Mouse (Mus musculus): ENCODE measurements around the gene Mms19. TPM values are rescaled to one million over a fixed set of nuclear protein-coding genes. Genes with fewer than 3 reads are reported as not detected.
"Not testable (repeated sequence)": the region's sequence is repeated elsewhere in the genome, so short reads cannot be mapped to it uniquely, and the experiment has no call there.

The Mms19 gene
- total RNA-seq, 2 experiments from 2014 or later: 16.7 to 21.2 TPM

DNA sequence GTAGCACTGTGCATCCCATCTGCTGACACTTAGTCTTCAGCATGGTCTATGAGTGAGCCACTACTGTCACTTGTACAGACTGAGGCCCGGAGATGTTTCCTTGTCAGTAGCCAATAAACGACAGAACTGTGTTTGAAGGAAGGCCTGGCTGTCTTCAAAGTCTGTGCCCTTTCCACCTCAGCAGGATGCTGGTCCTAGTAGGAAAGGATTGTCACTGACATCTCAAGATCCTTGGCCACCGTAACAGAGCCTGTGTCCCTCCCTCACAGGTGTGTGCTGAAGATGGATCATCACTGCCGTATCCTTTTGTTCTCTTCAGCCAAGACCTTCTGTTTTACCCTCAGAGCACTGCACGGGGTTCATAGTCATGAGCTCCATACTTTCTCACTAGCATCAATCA is 42.4 kb downstream of the Mms19 start:
- no peak for DNase-seq
- intact Hi-C loops (cut with DNase I): no loop called here

- DNase-seq: no peak
- intact Hi-C loops (cut with DNase I): no loop called here
Observed at GRCm38 (mm10) chr19:41935921-41936320, 45.0 kb downstream of the Mms19 start.

GRCm38 (mm10) chr19:41934124-41934523 is 46.8 kb downstream of the Mms19 start:
- no peak for DNase-seq
- intact Hi-C loops (cut with DNase I): loop anchor here (5.0 kb wide), 1 partner anchor 37 kb away; the partner anchor contains the start of gene Rrp12

DNA sequence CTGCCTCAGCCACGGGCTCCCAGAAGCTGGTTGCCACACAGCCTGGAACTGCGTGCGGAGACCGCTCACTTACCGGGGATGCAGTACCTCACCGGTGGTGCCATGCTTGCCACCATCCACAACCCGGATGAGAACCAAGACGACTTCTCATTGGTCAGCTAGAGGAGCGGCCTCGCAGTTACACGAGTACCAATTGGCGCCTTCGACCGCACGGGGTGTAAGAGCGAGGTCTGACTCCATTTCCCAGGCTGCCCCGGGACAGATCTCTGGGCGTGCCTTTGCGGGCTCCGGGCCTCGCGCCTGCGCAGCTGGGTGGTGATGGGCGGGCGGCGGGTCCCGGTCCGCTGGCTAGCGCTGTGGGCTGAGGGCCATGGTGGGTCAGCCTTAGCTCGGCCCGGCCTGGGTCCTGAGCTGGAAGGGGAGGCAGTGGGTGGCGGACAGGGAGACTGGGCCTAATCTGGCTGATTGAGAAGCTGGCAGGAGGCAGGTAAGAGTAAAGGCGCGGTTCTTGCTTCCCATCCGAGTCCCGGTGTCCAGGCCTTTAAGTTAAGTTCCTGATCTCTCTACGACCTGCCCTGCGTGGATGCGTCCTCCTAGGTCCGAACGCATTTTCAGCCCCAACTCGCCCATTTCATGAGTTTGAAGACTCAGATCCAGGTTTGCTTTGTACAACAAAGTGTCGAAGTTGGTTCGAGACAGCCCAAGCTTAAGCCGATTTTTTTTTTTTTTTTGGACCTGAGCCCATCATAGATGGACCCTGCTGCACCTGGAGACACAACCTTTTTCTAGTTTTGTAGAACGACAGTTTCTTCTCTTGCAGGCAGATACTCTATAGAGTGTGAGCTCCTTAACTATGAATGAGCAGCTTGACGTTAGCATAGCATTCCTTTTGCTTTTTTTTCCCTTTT is 47.5 kb downstream of the Mms19 start, which contains the start of the genes Exosc1 and Zdhhc16:
Gene Exosc1, minus strand, starts transcription at position 245 of the 908 bp plus-strand sequence.
Gene Zdhhc16, plus strand, starts transcription at position 302 of the 908 bp plus-strand sequence.
- DNase-seq: peak; percentile 98
- intact Hi-C loops (cut with DNase I): loop anchor here (5.0 kb wide), 1 partner anchor 36 kb away; the partner anchor contains the start of gene Rrp12

DNA sequence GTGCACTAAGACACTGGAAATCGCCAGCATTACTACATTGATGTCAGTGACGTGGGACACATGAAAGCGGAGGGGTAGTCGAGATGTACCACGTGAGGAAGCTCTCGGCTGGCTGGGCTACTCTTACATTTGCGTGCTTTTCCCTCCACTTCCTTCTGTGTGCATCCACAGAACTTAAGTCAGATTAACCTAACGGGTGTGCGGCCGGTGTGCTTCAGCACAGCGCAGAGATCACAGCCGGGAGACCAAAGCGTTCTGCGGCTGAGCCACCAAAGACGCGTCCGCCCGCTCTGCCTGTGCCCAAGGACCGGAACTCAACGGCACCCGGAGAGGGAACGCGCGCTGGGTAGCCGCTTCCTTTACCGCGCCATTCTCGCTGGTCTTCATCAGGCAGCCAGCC is 48.3 kb downstream of the Mms19 start:
- intact Hi-C loops (cut with DNase I): loop anchor here (5.0 kb wide), 1 partner anchor 35 kb away; the partner anchor contains the start of gene Rrp12
- DNase-seq: no peak

- intact Hi-C loops (cut with DNase I): no loop called here
- DNase-seq: no peak
Observed at GRCm38 (mm10) chr19:41920412-41921067, 60.4 kb downstream of the Mms19 start.

DNA sequence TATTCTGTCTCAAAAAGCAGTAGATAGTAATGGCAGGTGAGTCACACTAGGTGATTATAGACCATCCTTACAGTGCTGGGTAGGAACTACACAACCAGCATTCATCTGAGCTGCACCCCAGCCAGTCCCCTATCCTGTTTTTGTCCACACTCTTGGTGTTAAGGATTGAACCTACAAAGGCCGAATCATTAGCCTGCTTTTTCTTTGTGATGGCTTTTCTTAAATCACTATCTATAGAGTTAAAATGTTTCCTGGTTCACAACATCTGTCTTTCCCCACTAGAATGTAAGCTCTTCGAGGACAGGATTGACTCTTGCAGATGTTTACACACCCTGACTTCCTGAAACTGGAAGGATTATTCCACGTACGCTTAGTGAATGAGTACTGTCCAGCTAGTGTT is 61.5 kb downstream of the Mms19 start:
- intact Hi-C loops (cut with DNase I): no loop called here
- no peak for DNase-seq

- intact Hi-C loops (cut with DNase I): no loop called here
- no peak for DNase-seq
Observed at GRCm38 (mm10) chr19:41916853-41917252, 64.1 kb downstream of the Mms19 start.

DNA sequence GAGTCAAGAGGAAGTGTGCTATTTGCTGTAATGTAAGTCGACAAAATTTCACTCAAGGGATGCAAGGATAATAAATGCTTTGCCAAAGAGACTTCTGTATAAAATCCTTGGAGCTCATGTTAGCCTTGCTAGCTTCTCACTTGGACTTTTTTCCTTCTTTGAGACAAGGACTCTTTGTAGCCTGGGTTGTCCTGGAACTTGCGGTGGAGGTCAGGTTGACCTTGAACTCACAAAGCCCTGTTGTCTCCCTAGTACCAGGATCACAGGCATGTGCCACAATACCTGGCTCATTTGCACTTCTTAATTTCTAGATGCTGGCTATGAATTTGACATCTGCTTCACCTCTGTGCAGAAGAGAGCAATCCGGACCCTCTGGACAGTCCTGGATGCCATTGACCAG is 65.7 kb downstream of the Mms19 start:
- no peak for DNase-seq
- intact Hi-C loops (cut with DNase I): no loop called here

GRCm38 (mm10) chr19:41914592-41914882 is 66.4 kb downstream of the Mms19 start:
- intact Hi-C loops (cut with DNase I): loop anchor here (5.0 kb wide), 1 partner anchor 108 kb away; no protein-coding TSS in a partner anchor

GRCm38 (mm10) chr19:41913774-41914591 is 67.0 kb downstream of the Mms19 start:
- no peak for DNase-seq
- intact Hi-C loops (cut with DNase I): loop anchor here (5.0 kb wide), 1 partner anchor 108 kb away; no protein-coding TSS in a partner anchor

More at GRCm38 (mm10) chr19:41914592-41914882, 66.4 kb downstream of the Mms19 start:
- DNase-seq: not testable (repeated sequence)

- DNase-seq: peak; percentile 38 to 43
- intact Hi-C loops (cut with DNase I): loop anchor here (5.0 kb wide), 1 partner anchor 110 kb away; no protein-coding TSS in a partner anchor
Observed at GRCm38 (mm10) chr19:41912121-41913080, 68.6 kb downstream of the Mms19 start.

GRCm38 (mm10) chr19:41911178-41912073 is 69.5 kb downstream of the Mms19 start, which contains the start of gene Pgam1:
Gene Pgam1, plus strand, starts transcription at chr19:41911923.
- intact Hi-C loops (cut with DNase I): loop anchor here (5.0 kb wide), 1 partner anchor 111 kb away; no protein-coding TSS in a partner anchor
- peak; percentile 97 to 99 for DNase-seq

GRCm38 (mm10) chr19:41910396-41910795 is 70.6 kb downstream of the Mms19 start:
- intact Hi-C loops (cut with DNase I): loop anchor here (5.0 kb wide), 1 partner anchor 112 kb away; no protein-coding TSS in a partner anchor

GRCm38 (mm10) chr19:41908736-41909135 is 72.2 kb downstream of the Mms19 start:
- intact Hi-C loops (cut with DNase I): no loop called here
- no peak for DNase-seq

More at GRCm38 (mm10) chr19:41910396-41910795, 70.6 kb downstream of the Mms19 start:
- no peak for DNase-seq

GRCm38 (mm10) chr19:41907079-41907760 is 73.7 kb downstream of the Mms19 start:
- DNase-seq: no peak
- intact Hi-C loops (cut with DNase I): no loop called here
